Mouse (Mus musculus): ENCODE measurements at regions not wholly inside any gene's neighbourhood (a gene's known extent, or its start where the extent isn't known, plus 50 kb on each side); places are given as distances from the start of the nearest gene placed in this dataset.

DNA sequence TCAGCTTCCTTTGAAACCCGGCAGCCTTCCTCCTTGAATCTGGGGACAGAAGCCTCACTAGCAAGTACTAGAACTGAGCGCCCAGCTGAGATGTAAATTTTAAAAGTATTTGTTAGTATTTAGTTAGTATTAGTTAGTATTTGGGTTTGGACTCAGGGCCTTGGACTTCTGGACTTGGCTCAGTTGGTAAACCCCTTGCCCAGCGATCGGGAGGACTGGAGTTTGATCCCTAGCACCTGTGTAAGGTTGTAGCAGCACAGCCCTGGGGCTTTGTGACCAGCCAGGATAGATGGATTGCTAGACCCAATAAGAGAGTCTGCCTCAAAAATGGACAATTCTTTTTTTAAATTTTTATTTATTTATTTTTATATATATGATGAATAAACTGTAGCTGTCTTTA lies 62.7 kb upstream of the Ppp2r5a start:
- H3K4me3 ChIP-seq (ENCODE audit: insufficient read depth in 1 of 2, low read depth in 1 of 2, low read length in 2 of 2, poor library complexity in 1 of 2, severe bottlenecking in 1 of 2) = no peak overlapping the region
- no peak overlapping the region for H3K9ac ChIP-seq (ENCODE audit: insufficient read depth, low read depth, low read length, poor library complexity, severe bottlenecking)
- DNase-seq (ENCODE audit: low read depth, low spot score) = no peak
- no peaks in the 10 kb centered on the region for H3K36me3 ChIP-seq (ENCODE audit: control insufficient read depth, insufficient read depth, low read length, poor library complexity, severe bottlenecking)
- H3K9me3 ChIP-seq (ENCODE audit: control insufficient read depth, insufficient read depth, low read depth, low read length) = no peaks in the 10 kb centered on the region
- in situ Hi-C loops (cut with MboI; ENCODE audit: low sequenced_read_pairs in 2 of 2, unreplicated experiment in 2 of 2) = no loop called here
- peaks cover 0 to 4% of the 10 kb centered on the region in 2 experiments; a peak in 1 of 4 replicates for H3K4me1 ChIP-seq (ENCODE audit: control insufficient read depth in 2 of 2, insufficient read depth in 2 of 2, low read length in 2 of 2, poor library complexity in 1 of 2)
- H3K27ac ChIP-seq (ENCODE audit: insufficient read depth, low read depth, low read length, poor library complexity, severe bottlenecking) = no peak overlapping the region
- no peak for TF ChIP-seq CHD2 (IDR thresholded peaks at IDR 0.05; ENCODE audit: low read depth, low read length)
- TF ChIP-seq MAFK (IDR thresholded peaks at IDR 0.05; ENCODE audit: insufficient read depth, low read depth, low read length) = no peak
- TF ChIP-seq ZNF384 (IDR thresholded peaks at IDR 0.05; ENCODE audit: low read depth, low read length) = no peak
- no peak for TF ChIP-seq ZC3H11A (IDR thresholded peaks at IDR 0.05; ENCODE audit: borderline replicate concordance, low read depth, low read length)
- no peak for TF ChIP-seq HCFC1 (IDR thresholded peaks at IDR 0.05; ENCODE audit: borderline replicate concordance, insufficient read depth, low read length)

DNA sequence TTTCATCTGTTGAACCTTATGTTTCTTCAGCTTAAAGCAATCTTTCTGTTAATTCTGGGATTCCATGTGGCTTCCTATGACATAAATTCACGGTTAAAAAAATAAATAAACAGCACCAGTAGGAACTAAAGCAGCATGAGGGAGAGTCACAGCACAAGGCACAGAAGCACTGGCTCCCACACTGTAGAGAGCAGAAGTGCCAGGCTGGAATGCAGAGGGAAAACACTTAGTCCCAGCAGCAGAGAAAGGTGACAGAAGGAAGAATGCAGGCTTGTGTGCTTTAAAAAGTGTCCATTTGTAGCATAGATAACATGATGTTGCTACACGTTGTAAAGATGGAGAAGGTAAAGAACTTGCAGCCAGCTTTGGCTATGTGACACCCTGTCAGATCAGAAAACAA lies 62.1 kb upstream of the Ppp2r5a start:
- in situ Hi-C loops (cut with MboI; ENCODE audit: low sequenced_read_pairs in 2 of 2, unreplicated experiment in 2 of 2) = no loop called here
- no peaks in the 10 kb centered on the region for H3K4me1 ChIP-seq (ENCODE audit: control insufficient read depth in 2 of 2, insufficient read depth in 2 of 2, low read length in 2 of 2, poor library complexity in 1 of 2)

DNA sequence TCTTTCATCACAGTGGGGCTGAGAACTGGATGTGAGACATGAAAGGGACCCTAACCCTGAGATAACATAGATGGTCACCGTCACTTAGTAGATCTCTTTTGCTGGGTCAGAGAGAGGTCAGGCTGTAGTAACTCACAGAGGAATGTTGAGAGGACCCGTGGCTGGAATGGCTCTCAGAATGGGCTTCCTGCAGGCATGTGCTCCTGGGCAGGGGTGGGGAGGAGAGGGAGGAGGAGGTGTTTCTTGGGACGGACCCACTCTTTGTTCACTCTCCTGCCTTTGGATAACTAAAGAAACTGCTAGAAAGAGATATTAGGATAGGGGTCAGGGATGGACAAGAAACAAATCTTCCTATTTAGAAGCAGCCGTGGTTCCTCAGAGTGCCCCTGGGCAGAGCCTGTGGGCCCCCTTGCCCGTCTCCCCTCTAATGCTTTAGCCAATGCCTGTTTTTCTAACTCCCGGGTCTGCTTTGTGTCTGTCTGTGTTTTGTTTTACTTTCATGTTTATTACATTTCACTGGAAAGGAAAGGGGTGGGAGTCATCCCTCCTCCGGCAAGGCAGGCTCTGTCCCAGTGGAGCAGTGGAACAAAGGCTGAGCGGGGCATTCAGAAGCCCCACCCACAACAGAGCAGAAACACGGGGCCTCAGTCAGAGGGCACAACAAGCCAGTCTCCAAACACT lies 58.9 kb upstream of the Ppp2r5a start:
- no peak for TF ChIP-seq ZNF384 (IDR thresholded peaks at IDR 0.05; ENCODE audit: low read depth, low read length)
- Histone ChIP-seq H3K4me1 (ENCODE audit: control insufficient read depth in 2 of 2, insufficient read depth in 2 of 2, low read length in 2 of 2, poor library complexity in 1 of 2) (no peaks in the 10 kb centered on the region), H3K27ac (ENCODE audit: insufficient read depth, low read depth, low read length, poor library complexity, severe bottlenecking) (no peak overlapping the region), H3K36me3 (ENCODE audit: control insufficient read depth, insufficient read depth, low read length, poor library complexity, severe bottlenecking) (no peaks in the 10 kb centered on the region), H3K4me3 (ENCODE audit: insufficient read depth in 1 of 2, low read depth in 1 of 2, low read length in 2 of 2, poor library complexity in 1 of 2, severe bottlenecking in 1 of 2) (no peak overlapping the region), H3K9ac (ENCODE audit: insufficient read depth, low read depth, low read length, poor library complexity, severe bottlenecking) (no peak overlapping the region), H3K9me3 (ENCODE audit: control insufficient read depth, insufficient read depth, low read depth, low read length) (no peaks in the 10 kb centered on the region)
- no peak for DNase-seq (ENCODE audit: low read depth, low spot score)
- in situ Hi-C loops (cut with MboI; ENCODE audit: low sequenced_read_pairs in 2 of 2, unreplicated experiment in 2 of 2) = no loop called here

More for the DNA sequence above, 62.1 kb upstream of the Ppp2r5a start:
- Histone ChIP-seq H3K9ac (ENCODE audit: insufficient read depth, low read depth, low read length, poor library complexity, severe bottlenecking) (no peak overlapping the region), H3K9me3 (ENCODE audit: control insufficient read depth, insufficient read depth, low read depth, low read length) (no peaks in the 10 kb centered on the region), H3K27ac (ENCODE audit: insufficient read depth, low read depth, low read length, poor library complexity, severe bottlenecking) (no peak overlapping the region), H3K36me3 (ENCODE audit: control insufficient read depth, insufficient read depth, low read length, poor library complexity, severe bottlenecking) (no peaks in the 10 kb centered on the region), H3K4me3 (ENCODE audit: insufficient read depth in 1 of 2, low read depth in 1 of 2, low read length in 2 of 2, poor library complexity in 1 of 2, severe bottlenecking in 1 of 2) (no peak overlapping the region)
- TF ChIP-seq MAFK (IDR thresholded peaks at IDR 0.05; ENCODE audit: insufficient read depth, low read depth, low read length) = no peak
- TF ChIP-seq CHD2 (IDR thresholded peaks at IDR 0.05; ENCODE audit: low read depth, low read length) = no peak
- TF ChIP-seq ZNF384 (IDR thresholded peaks at IDR 0.05; ENCODE audit: low read depth, low read length) = no peak
- TF ChIP-seq ZC3H11A (IDR thresholded peaks at IDR 0.05; ENCODE audit: borderline replicate concordance, low read depth, low read length) = no peak
- TF ChIP-seq HCFC1 (IDR thresholded peaks at IDR 0.05; ENCODE audit: borderline replicate concordance, insufficient read depth, low read length) = no peak
- no peak for DNase-seq (ENCODE audit: low read depth, low spot score)

DNA sequence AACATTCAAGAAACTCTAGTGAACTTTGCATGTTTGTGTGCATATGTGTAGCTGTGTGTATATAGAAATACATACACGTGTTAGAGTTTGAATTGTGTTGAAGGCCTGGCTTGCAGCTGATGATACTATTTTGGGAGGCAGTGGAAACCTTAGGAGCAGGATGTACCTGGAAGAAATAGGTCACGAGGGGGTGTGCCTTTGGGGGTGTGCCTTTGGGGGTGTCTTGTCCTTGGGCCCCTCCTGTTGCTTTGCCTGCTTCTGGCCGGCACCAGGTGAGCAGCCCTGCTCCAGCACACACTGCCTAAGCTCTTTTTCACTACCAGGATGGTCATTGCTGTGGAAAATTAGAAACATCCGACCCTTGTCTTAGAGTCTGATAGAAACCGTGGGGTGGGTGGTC lies 56.0 kb upstream of the Ppp2r5a start:
- in situ Hi-C loops (cut with MboI; ENCODE audit: low sequenced_read_pairs in 2 of 2, unreplicated experiment in 2 of 2) = no loop called here
- H3K27ac ChIP-seq (ENCODE audit: insufficient read depth, low read depth, low read length, poor library complexity, severe bottlenecking) = no peak overlapping the region
- no peak overlapping the region for H3K9ac ChIP-seq (ENCODE audit: insufficient read depth, low read depth, low read length, poor library complexity, severe bottlenecking)
- no peaks in the 10 kb centered on the region for H3K4me1 ChIP-seq (ENCODE audit: control insufficient read depth in 2 of 2, insufficient read depth in 2 of 2, low read length in 2 of 2, poor library complexity in 1 of 2)
- H3K36me3 ChIP-seq (ENCODE audit: control insufficient read depth, insufficient read depth, low read length, poor library complexity, severe bottlenecking) = no peaks in the 10 kb centered on the region
- TF ChIP-seq ZNF384 (IDR thresholded peaks at IDR 0.05; ENCODE audit: low read depth, low read length) = no peak
- TF ChIP-seq ZC3H11A (IDR thresholded peaks at IDR 0.05; ENCODE audit: borderline replicate concordance, low read depth, low read length) = no peak
- no peak for TF ChIP-seq MAFK (IDR thresholded peaks at IDR 0.05; ENCODE audit: insufficient read depth, low read depth, low read length)
- no peak for TF ChIP-seq HCFC1 (IDR thresholded peaks at IDR 0.05; ENCODE audit: borderline replicate concordance, insufficient read depth, low read length)
- TF ChIP-seq CHD2 (IDR thresholded peaks at IDR 0.05; ENCODE audit: low read depth, low read length) = no peak
- DNase-seq (ENCODE audit: low read depth, low spot score) = no peak
- H3K4me3 ChIP-seq (ENCODE audit: insufficient read depth in 1 of 2, low read depth in 1 of 2, low read length in 2 of 2, poor library complexity in 1 of 2, severe bottlenecking in 1 of 2) = no peak overlapping the region
- H3K9me3 ChIP-seq (ENCODE audit: control insufficient read depth, insufficient read depth, low read depth, low read length) = no peaks in the 10 kb centered on the region

DNA sequence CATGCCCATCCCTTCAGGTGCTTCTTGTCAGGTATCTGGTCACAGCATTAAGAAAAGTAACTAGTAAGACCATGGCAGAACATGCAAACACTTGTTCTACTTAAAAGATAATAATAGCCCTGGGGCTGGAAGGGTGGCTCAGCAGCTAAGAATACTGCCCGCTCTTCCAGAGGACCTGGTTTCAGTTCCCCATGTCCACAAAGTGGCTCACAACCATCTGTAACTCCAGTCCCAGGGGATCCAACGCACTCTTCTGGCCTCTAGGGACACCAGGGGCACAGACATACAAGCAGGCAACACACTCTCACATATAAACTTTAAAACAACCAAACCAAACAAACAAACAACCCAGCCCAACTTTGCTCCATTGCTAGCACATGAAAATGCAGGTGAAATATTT lies 55.2 kb upstream of the Ppp2r5a start:
- H3K4me3 ChIP-seq (ENCODE audit: insufficient read depth in 1 of 2, low read depth in 1 of 2, low read length in 2 of 2, poor library complexity in 1 of 2, severe bottlenecking in 1 of 2) = no peak overlapping the region
- no peaks in the 10 kb centered on the region for H3K9me3 ChIP-seq (ENCODE audit: control insufficient read depth, insufficient read depth, low read depth, low read length)
- in situ Hi-C loops (cut with MboI; ENCODE audit: low sequenced_read_pairs in 2 of 2, unreplicated experiment in 2 of 2) = no loop called here
- H3K4me1 ChIP-seq (ENCODE audit: control insufficient read depth in 2 of 2, insufficient read depth in 2 of 2, low read length in 2 of 2, poor library complexity in 1 of 2) = no peaks in the 10 kb centered on the region
- DNase-seq (ENCODE audit: low read depth, low spot score) = no peak
- H3K36me3 ChIP-seq (ENCODE audit: control insufficient read depth, insufficient read depth, low read length, poor library complexity, severe bottlenecking) = no peaks in the 10 kb centered on the region
- no peak for TF ChIP-seq HCFC1 (IDR thresholded peaks at IDR 0.05; ENCODE audit: borderline replicate concordance, insufficient read depth, low read length)
- no peak for TF ChIP-seq ZNF384 (IDR thresholded peaks at IDR 0.05; ENCODE audit: low read depth, low read length)
- TF ChIP-seq MAFK (IDR thresholded peaks at IDR 0.05; ENCODE audit: insufficient read depth, low read depth, low read length) = no peak
- no peak for TF ChIP-seq ZC3H11A (IDR thresholded peaks at IDR 0.05; ENCODE audit: borderline replicate concordance, low read depth, low read length)
- no peak overlapping the region for H3K9ac ChIP-seq (ENCODE audit: insufficient read depth, low read depth, low read length, poor library complexity, severe bottlenecking)
- H3K27ac ChIP-seq (ENCODE audit: insufficient read depth, low read depth, low read length, poor library complexity, severe bottlenecking) = no peak overlapping the region
